Mouse (Mus musculus) neural tube, embryonic 15.5 days (tissue): Measurements from ENCODE around the gene Foxo6. TPM values are rescaled to one million over a fixed set of nuclear protein-coding genes. Genes with fewer than 3 reads are reported as not detected.

Experiments
- ATAC-seq: fragments of 200-750 bp; cut with Nextera tagmentation; 2 replicates; pipeline ENCODE4 v1.8.0; 2017; ENCODE audit warnings: mild to moderate bottlenecking, moderate TSS enrichment, moderate library complexity; ENCODE audit not compliant: low FRiP score
- H3K27ac ChIP-seq: fragments of 300-500 bp; sonication (generic); replicated peaks from 2 replicates; pipeline ENCODE4 v1.5.1; 2015; ENCODE audit warnings: mild to moderate bottlenecking, inconsistent platforms
- H3K27me3 ChIP-seq: fragments of 300-500 bp; sonication (generic); replicated peaks from 2 replicates; pipeline ENCODE4 v1.6.1; 2015; ENCODE audit warnings: inconsistent platforms
- H3K36me3 ChIP-seq: fragments of 300-500 bp; sonication (generic); 2 replicates; pipeline ENCODE4 v1.6.1; 2015; ENCODE audit warnings: inconsistent platforms
- H3K4me1 ChIP-seq: fragments of 300-500 bp; sonication (generic); 2 replicates; pipeline ENCODE4 v1.6.1; 2015; ENCODE audit warnings: inconsistent platforms
- H3K4me2 ChIP-seq: fragments of 300-500 bp; sonication (generic); 2 replicates; pipeline ENCODE4 v1.6.1; 2015; ENCODE audit warnings: inconsistent platforms, mild to moderate bottlenecking, moderate library complexity
- H3K4me3 ChIP-seq: fragments of 300-500 bp; sonication (generic); replicated peaks from 2 replicates; pipeline ENCODE4 v1.5.1; 2015; ENCODE audit warnings: mild to moderate bottlenecking, inconsistent platforms
- H3K9ac ChIP-seq: fragments of 300-500 bp; sonication (generic); replicated peaks from 2 replicates; pipeline ENCODE4 v1.6.1; 2015; ENCODE audit warnings: mild to moderate bottlenecking, inconsistent platforms
- H3K9me3 ChIP-seq: fragments of 300-500 bp; sonication (generic); replicated peaks from 2 replicates; pipeline ENCODE4 v1.6.1; 2016; ENCODE audit warnings: inconsistent platforms
- WGBS: fragments of 180-500 bp; shearing (Covaris S2); methylation state at CpG from one replicate; pipeline ENCODE4 v1.1.7; 2015; ENCODE audit warnings: mixed read lengths; 5-methylcytosine and 5-hydroxymethylcytosine counted together
- polyA plus RNA-seq: library from polyadenylated mRNA; unstranded; fragments of >200 nt; fragmentation: Nextera tagmentation; extraction: Ambion mirVana; gene quantifications from 2 replicates; pipeline ENCODE4 v1.2.1, GENCODE M21; 2015

Gene Foxo6
- polyA plus RNA-seq, 1 experiment from 2014 or later = 1.0 TPM

DNA sequence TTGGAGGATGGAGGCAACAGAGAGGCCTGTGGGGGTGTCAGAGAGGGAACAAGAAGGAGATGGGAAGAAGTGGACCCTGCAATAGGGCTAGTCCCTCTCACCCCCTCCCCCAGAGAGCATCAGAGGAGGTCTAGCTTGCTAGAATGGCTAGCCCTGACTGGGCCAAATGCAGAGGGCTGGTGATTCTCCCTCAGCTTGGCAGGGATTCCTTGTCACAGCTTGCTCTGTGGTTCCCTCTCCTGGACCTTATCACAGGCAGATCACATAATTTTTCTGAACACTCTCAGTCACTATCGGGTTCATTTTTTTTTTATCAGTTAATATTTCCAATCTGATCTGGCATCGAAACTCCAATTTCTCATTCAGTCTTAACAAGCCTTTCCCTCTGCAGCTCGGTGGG is 46.0 kb downstream of the Foxo6 start:
- Histone ChIP-seq H3K27ac (0 out of 2 replicates have a peak overlapping the region, but pooled peaks have one; percentile 0), H3K9ac (no peak overlapping the region), H3K27me3 (no peaks in the 10 kb centered on the region), H3K4me2 (no peak overlapping the region), H3K4me1 (peaks cover 34% of the 10 kb centered on the region), H3K9me3 (no peaks in the 10 kb centered on the region), H3K4me3 (no peak overlapping the region), H3K36me3 (no peaks in the 10 kb centered on the region)
- no peak for ATAC-seq
- 55% methylated on average over 3 of the region's 3 CpGs for WGBS

DNA sequence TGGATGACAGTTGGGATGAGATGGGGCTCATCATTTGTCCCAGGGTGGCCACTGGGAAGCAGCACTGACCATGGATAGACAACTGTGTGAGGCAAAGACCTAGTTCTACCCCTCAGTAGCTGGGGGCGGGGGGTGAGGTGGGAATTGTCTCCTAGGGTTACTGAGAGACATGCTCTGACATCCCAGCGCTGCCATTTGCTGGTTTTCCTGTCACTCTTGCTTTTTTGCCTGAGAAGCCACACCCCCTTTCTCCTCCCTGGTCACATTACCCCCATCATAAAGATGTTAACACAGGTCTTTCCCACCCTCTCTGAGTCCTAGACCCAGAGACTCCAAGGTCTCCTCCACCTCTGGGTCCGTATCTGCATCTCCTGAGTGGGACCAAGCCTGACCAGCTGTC is 47.7 kb downstream of the Foxo6 start:
- H3K36me3 ChIP-seq = no peaks in the 10 kb centered on the region
- H3K9me3 ChIP-seq = no peaks in the 10 kb centered on the region
- no peak for ATAC-seq
- no peak overlapping the region for H3K4me3 ChIP-seq
- 75% methylated on average over 3 of the region's 3 CpGs for WGBS
- H3K27me3 ChIP-seq = no peaks in the 10 kb centered on the region
- no peak overlapping the region for H3K4me2 ChIP-seq
- no peak overlapping the region for H3K9ac ChIP-seq
- H3K4me1 ChIP-seq = peaks cover 34% of the 10 kb centered on the region
- H3K27ac ChIP-seq = no peak overlapping the region

DNA sequence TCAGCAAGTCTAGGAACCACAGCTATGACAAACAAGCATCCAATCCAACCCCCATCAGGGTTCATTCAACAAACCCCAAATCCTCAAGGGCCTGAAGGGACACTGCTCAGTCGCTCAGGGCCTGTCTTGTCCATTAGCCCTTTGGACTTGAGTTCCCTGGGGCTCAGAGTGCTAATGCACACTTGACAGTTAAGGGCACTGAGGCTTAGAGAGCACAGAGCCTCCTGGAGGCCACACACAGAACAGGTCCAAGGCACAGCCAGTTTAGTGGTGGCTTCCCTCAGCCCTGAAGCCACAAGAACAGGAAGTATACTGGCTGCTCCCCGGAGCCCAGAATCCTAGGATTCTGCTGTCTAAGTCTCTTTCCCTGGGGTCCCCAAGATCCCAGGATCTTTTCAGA is 53.9 kb downstream of the Foxo6 start:
- ATAC-seq = no peak
- Histone ChIP-seq H3K9ac (no peak overlapping the region), H3K27ac (no peak overlapping the region), H3K4me1 (peaks cover 5% of the 10 kb centered on the region; the same call in 1 of the 2 replicates), H3K9me3 (no peaks in the 10 kb centered on the region), H3K4me2 (no peak overlapping the region), H3K36me3 (no peaks in the 10 kb centered on the region), H3K27me3 (no peaks in the 10 kb centered on the region; the same call in 1 of the 2 replicates), H3K4me3 (no peak overlapping the region)
- 83% methylated on average over 2 of the region's 2 CpGs for WGBS

DNA sequence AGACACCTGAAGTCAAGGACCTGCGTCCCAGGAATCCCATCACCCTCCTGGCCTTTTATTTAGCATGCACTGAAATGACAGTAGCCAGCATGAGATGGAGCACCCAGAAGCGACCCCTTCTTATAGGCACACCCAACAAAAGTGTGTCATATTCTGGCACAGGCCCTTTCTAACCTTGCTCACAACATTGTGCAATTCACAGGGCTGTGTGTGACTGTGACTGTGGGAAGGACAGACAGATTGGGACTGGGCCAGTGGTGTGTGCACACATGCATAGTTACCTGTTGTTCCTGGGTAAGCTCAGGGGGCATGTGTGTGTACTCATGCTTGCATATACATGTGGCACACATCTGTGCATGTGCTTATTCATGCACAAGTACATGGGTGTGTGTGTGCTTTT is 54.6 kb downstream of the Foxo6 start:
- H3K9me3 ChIP-seq = no peaks in the 10 kb centered on the region
- 86% methylated on average over 2 of the region's 2 CpGs for WGBS
- H3K4me3 ChIP-seq = no peak overlapping the region

DNA sequence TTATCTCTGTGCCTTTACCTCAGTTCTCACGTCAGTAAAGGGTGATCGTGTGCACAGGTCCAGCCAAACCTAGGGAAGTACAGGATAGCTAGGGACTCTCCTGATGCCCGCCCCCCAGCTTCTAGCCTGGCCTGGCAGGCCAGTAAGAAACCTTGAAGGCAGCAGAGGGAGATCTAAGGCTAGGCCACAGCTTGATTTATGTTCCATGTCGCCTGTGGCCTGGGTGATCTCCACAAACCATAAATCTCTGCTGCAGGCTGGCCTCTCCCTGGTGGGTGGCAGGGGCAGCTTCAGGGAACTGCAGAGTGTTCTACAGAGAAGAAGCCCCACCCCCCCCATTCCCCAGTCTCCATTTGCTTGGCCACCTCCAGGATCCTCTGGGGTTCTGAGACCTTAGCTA is 55.2 kb downstream of the Foxo6 start:
- no peak for ATAC-seq

More for the DNA sequence above, 54.6 kb downstream of the Foxo6 start:
- Histone ChIP-seq H3K27ac (no peak overlapping the region), H3K27me3 (no peaks in the 10 kb centered on the region; the same call in 1 of the 2 replicates), H3K4me2 (no peak overlapping the region), H3K9ac (no peak overlapping the region), H3K4me1 (peaks cover 5% of the 10 kb centered on the region; the same call in 1 of the 2 replicates), H3K36me3 (no peaks in the 10 kb centered on the region)
- ATAC-seq = no peak

DNA sequence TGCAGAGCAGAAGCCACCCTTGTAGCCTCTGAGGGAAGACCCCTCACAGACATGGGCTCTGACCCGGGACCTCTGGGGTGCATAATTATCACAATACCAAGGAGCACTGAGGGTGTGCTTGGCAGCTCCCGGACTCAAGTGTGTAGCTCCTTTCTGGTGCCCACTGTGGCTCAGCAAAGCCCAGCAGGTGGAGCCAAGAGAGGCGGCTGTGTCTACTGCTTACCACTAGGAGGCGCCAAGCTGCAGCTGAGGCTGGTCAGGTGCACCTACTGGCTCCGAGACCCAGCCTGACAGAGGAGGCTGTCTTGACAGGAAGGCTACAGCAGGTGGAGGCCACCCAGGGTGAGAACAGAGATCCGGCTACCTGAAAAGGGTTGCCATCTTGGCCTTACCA is 56.9 kb downstream of the Foxo6 start:
- H3K27ac ChIP-seq = no peak overlapping the region
- H3K4me2 ChIP-seq = no peak overlapping the region
- WGBS = 19% methylated on average over 6 of the region's 6 CpGs
- no peak overlapping the region for H3K4me3 ChIP-seq
- H3K9me3 ChIP-seq = no peaks in the 10 kb centered on the region
- H3K27me3 ChIP-seq = no peaks in the 10 kb centered on the region; the same call in 1 of the 2 replicates
- H3K36me3 ChIP-seq = no peaks in the 10 kb centered on the region
- no peak overlapping the region for H3K9ac ChIP-seq
- H3K4me1 ChIP-seq = peaks cover 8% of the 10 kb centered on the region; the same call in 1 of the 2 replicates
- peak; percentile 23; the same call in 1 of the 2 replicates for ATAC-seq

More for the DNA sequence above, 55.2 kb downstream of the Foxo6 start:
- Histone ChIP-seq H3K36me3 (no peaks in the 10 kb centered on the region), H3K4me1 (peaks cover 5% of the 10 kb centered on the region; the same call in 1 of the 2 replicates), H3K9me3 (no peaks in the 10 kb centered on the region), H3K27me3 (no peaks in the 10 kb centered on the region; the same call in 1 of the 2 replicates), H3K4me3 (no peak overlapping the region), H3K27ac (no peak overlapping the region), H3K4me2 (no peak overlapping the region), H3K9ac (no peak overlapping the region)
- 49% methylated on average over 4 of the region's 4 CpGs for WGBS

DNA sequence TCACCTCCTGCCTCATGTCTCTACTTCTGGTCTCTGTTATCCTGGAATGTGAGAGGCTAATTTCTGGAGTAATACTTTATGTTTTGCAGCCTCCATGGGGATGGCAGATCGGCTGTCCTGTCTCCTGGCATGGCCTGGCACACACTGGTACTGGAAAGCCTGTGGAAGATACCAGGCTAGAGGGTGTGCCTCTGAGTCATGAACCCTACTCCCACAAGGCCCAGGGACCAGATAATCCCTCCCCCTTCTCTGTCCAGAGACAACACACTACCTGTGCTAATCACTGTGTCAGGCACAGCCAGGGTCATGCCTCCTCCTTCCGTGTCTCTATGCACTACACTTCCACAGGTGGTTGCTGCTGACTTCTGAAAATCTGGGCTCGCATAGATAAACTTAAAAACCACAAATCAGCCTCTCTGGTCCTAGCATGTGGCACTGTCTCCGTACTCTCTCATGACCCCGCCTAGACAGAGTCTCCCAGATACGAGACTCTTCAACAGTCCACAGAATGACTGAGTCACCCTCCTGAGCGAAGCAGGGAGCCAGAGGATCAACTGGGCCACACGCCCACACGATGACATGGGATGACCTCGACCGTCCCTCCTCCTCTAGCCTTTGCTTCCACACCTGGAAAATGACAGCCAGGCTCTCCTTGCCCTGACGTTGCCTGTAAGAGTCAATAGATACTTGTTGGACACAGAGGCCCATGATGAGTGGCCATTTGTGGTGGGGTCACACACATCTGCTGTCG is 57.5 kb downstream of the Foxo6 start:
- 80% methylated on average over 13 of the region's 13 CpGs for WGBS

DNA sequence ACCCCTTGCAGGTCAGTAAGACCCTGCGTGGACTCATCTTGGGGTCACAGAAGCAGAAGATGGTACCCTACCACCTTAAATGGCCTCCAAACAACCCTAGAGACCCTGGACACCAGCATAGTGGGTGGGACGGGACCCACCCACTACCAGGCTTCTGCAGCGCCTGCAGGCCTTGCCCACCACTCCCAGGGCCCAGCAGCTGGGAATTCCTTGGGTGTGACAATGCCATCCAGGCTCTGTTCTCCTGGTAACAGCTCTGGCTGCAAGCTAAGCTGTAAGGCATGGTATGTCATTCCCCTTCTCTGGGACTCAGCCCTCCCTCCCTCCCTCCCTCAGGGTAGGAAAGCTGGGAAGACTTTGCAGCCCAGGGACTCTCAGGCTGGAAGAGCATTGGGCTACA is 58.5 kb downstream of the Foxo6 start:
- Histone ChIP-seq H3K9me3 (no peaks in the 10 kb centered on the region), H3K27me3 (no peaks in the 10 kb centered on the region; the same call in 1 of the 2 replicates), H3K9ac (no peak overlapping the region), H3K36me3 (no peaks in the 10 kb centered on the region), H3K4me2 (no peak overlapping the region), H3K4me1 (peaks cover 16% of the 10 kb centered on the region; the same call in 1 of the 2 replicates), H3K4me3 (no peak overlapping the region), H3K27ac (no peak overlapping the region)
- 86% methylated on average over 3 of the region's 3 CpGs for WGBS
- ATAC-seq = no peak

More for the DNA sequence above, 57.5 kb downstream of the Foxo6 start:
- Histone ChIP-seq H3K4me2 (no peak overlapping the region), H3K4me1 (peaks cover 14% of the 10 kb centered on the region; the same call in 1 of the 2 replicates), H3K9me3 (no peaks in the 10 kb centered on the region), H3K27me3 (no peaks in the 10 kb centered on the region; the same call in 1 of the 2 replicates), H3K27ac (no peak overlapping the region), H3K4me3 (no peak overlapping the region), H3K9ac (no peak overlapping the region), H3K36me3 (no peaks in the 10 kb centered on the region)
- ATAC-seq = no peak

DNA sequence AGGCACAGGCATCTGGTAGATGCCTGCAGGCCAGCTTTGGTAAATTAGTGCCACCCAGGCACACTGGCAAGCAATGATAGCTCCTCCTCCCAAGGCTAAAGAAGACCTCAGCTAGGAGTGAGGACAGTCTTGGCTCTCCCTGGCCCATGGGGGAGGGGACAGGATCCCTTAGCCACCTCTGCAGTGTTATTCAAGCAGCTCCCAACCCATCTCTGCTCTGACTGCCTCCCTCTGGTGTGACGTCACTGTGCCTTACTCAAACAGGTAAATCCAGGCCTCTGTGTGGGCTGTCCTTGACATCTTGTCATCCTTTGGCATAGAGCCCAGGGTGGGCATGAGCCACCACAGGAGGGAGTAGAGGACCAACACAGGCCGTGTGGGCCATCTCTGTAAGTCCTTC is 59.9 kb downstream of the Foxo6 start:
- Histone ChIP-seq H3K36me3 (no peaks in the 10 kb centered on the region), H3K4me1 (peaks cover 20% of the 10 kb centered on the region), H3K9me3 (no peaks in the 10 kb centered on the region), H3K4me3 (no peak overlapping the region), H3K9ac (no peak overlapping the region), H3K27me3 (no peaks in the 10 kb centered on the region; the same call in 1 of the 2 replicates), H3K27ac (no peak overlapping the region), H3K4me2 (no peak overlapping the region)
- no peak for ATAC-seq
- 55% methylated on average over 2 of the region's 2 CpGs for WGBS

DNA sequence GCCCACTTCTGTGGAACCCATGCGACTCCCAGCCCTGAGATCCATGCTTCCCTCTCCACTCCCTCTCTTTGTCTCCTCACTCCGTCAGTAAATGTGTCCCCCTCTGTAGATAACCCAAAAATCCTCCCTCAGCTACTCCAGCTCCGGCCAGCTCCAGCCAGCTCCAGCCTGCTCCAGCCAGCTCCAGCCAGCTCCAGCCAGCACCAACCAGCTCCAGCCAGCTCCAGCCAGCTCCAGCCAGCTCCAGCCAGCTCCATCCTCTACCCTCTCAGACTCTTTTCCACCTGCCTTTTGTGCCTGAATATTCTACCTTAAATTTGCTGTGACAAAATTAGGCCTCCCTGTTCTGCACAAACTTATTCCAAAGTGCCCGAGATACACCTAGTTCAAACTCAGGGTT is 60.5 kb downstream of the Foxo6 start:
- no peaks in the 10 kb centered on the region for H3K36me3 ChIP-seq
- H3K4me2 ChIP-seq = no peak overlapping the region
- no peak for ATAC-seq
- H3K9ac ChIP-seq = no peak overlapping the region
- no peaks in the 10 kb centered on the region for H3K9me3 ChIP-seq
- no peak overlapping the region for H3K4me3 ChIP-seq
- peaks cover 21% of the 10 kb centered on the region for H3K4me1 ChIP-seq
- H3K27ac ChIP-seq = no peak overlapping the region
- WGBS = 82% methylated on average over 4 of the region's 4 CpGs
- no peaks in the 10 kb centered on the region; the same call in 1 of the 2 replicates for H3K27me3 ChIP-seq

DNA sequence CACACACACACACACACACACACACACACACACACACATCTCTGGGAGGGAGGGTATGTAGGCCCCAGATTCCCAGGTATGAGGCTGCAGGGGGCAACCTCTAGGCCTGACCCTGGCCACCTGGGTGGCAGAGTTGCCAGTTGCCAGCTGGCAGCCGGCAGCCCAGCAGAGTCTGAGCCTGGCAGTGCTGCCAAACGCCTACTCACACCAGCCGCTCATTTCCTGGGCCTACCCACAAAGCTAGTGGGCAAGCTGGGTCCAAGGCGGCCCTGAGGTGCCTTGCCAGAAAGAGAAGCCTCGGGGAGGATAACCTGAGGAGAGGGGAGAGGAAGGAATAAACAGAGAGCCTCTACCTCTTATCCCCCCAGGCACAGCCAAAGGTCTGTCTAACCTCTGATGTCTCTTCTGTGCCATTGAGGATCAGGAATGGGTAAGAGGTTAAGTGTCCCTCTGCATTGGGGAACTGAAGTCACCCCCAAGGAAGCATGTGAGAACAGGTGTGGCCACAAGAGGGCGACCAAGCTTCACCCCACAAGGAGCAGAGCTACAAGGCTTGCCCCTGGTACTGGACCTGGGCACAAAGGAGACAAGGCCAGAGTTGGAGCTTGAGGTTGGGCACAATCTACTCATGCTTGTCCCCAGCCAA is 61.9 kb downstream of the Foxo6 start:
- no peak overlapping the region for H3K4me2 ChIP-seq
- H3K36me3 ChIP-seq = no peaks in the 10 kb centered on the region
- no peak overlapping the region for H3K27ac ChIP-seq
- H3K9me3 ChIP-seq = no peaks in the 10 kb centered on the region
- H3K9ac ChIP-seq = no peak overlapping the region
- no peaks in the 10 kb centered on the region for H3K27me3 ChIP-seq
- no peak overlapping the region for H3K4me3 ChIP-seq
- WGBS = 34% methylated on average over 6 of the region's 6 CpGs
- H3K4me1 ChIP-seq = peaks cover 25% of the 10 kb centered on the region
- no peak for ATAC-seq

DNA sequence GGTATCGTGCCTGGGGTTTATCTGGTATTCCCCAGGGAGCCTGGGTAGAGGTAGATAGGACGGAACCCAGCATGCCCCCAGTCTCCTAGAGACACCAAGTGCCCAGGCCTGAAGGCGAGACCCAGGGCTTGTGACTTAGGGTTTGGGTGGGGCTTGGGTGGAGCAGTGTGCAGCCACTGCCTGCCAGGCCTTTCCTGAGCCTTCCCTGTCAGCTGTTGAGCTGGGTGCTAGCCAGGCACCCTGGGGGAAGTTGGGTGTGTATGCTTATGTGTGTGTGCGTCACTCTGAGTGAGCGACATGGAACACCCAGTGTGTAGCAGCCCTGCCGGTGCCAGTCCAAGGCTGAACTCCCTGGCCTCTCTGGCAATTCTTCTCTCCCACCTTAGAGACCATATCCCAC is 63.3 kb downstream of the Foxo6 start:
- 81% methylated on average over 6 of the region's 6 CpGs for WGBS
- Histone ChIP-seq H3K36me3 (no peaks in the 10 kb centered on the region), H3K4me1 (peaks cover 28% of the 10 kb centered on the region), H3K27ac (no peak overlapping the region), H3K4me2 (no peak overlapping the region), H3K9me3 (no peaks in the 10 kb centered on the region), H3K9ac (no peak overlapping the region), H3K4me3 (no peak overlapping the region), H3K27me3 (no peaks in the 10 kb centered on the region)
- peak; percentile 4; the same call in 1 of the 2 replicates for ATAC-seq
